Mouse (Mus musculus): Measurements from ENCODE around the gene Spsb4.

Gene Spsb4

DNA sequence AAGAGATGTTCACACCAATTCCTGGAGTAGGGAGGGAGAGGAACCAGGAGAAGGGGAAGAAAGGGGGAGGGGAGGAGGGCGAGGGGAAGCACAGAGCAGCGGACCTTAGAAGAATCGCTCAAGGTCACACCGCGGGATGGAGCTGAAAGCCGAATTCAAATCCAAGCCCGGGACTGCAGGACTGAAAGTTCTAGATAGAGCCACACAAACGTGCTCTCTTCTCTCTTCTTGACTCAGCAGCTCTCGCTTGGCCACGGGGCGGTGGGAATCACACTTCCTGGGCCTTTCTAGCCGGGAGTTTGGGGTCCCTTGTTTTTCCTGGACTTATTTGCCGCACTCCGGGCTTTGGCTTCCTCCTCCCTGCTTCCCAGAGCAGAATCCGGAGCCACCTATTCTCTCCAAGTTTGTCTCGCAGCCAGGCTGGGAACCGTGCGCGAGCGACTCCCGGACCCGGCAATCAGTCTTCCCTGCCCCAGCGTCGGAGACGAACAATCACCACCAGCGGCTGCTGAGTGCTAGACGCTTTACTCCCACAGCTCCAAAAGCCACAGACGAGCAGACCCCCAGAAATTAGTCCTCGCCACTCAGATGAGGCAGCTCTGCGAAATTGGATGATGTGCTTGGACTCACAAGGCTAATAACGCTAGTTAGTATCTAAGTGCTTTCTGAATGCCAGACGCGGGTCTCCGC is 1.4 kb downstream of the Spsb4 start:
- DNase-seq (ENCODE audit: extremely low read depth, low read depth) = no peak

DNA sequence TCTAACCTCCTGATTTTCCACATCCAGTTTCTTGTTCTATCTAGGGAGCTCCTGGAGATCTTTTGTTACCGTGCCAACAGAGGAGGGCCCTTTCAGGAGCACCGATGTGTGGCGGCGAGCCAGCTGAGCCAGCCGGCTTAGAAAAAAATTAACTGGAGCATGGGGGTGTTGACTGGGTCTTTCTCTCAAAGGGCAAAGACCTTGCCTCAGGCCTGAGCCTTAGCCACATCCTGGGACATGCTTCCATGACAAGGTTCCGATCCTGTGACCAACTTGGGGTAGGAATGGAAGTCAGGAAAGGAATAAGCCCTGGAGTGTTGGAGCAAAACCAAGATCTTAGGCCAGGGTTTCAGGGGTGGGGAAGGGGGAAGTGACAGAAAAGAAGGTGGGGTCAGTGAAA is 2.9 kb downstream of the Spsb4 start:
- DNase-seq (ENCODE audit: extremely low read depth, low read depth) = no peak

DNA sequence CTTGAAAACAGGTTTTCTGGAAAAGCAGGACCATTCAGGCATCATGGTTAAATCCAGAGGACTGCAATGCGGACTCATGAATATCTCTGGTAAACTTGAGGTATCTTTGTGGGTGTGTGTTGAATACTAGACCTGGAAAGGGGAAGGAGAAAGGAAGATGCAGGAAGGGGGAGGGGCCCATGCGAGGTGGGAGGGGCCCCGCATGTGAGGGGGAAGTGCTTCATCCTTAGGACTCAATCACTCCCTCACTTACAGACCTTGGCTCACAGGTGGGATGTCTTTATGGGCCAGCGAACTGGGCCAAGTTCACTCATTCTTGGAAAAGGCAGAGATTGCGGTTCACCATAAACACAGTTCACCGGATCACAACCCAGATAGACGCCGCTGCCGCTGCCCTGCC is 4.9 kb downstream of the Spsb4 start:
- DNase-seq (ENCODE audit: extremely low read depth, low read depth) = no peak

- no peak for DNase-seq (ENCODE audit: extremely low read depth, low read depth)
These were observed 5.5 kb downstream of the Spsb4 start for GRCm38 (mm10) chr9:97013153-97013552.

GRCm38 (mm10) chr9:97011454-97012195 is 7.0 kb downstream of the Spsb4 start:
- no peak for DNase-seq (ENCODE audit: extremely low read depth, low read depth)

GRCm38 (mm10) chr9:97010447-97010846 is 8.2 kb downstream of the Spsb4 start:
- no peak for DNase-seq (ENCODE audit: extremely low read depth, low read depth)

DNA sequence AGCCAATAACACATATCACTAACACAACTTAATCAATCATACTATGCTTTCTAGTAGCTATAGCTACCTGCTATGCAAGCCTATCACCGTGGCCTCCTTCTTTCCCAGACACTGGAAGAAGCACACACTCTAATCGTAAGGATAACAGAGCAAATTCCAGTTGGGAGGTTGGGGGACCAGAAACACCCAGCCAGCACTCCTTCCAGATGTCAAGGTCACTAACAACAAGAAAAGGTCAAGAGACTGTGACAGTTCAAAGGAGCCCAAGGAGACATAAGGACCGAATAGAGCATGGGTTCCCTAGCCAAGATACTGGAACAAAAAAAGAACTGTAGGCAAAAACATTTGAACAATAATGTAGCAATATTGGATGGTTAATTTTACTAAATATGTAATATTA is 13.9 kb downstream of the Spsb4 start:
- no peak for DNase-seq (ENCODE audit: extremely low read depth, low read depth)

DNA sequence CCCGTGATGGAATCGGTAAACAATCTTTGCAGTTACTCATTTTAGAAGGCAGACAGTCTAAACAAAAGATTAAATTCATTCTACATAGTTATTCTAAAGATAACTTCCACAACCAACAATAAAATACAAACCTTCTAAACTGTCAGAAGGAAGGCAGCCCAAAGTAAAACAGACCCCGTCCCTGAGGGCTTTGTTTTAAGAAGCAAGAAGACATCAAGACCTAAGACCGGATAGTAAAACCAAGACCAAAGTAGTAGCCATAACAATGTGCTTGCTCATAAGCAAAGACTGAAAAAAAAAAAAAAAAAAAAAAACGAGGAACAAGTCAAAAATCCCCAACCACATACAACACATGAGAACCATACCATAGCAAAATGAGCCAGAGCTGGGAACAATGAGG is 15.5 kb downstream of the Spsb4 start:
- no peak for DNase-seq (ENCODE audit: extremely low read depth, low read depth)

GRCm38 (mm10) chr9:97002654-97003053 is 16.0 kb downstream of the Spsb4 start:
- no peak for DNase-seq (ENCODE audit: extremely low read depth, low read depth)

- no peak for DNase-seq (ENCODE audit: extremely low read depth, low read depth)
These were observed 16.6 kb downstream of the Spsb4 start for GRCm38 (mm10) chr9:97002025-97002424.

- DNase-seq (ENCODE audit: extremely low read depth, low read depth) = no peak
These were observed 17.2 kb downstream of the Spsb4 start for GRCm38 (mm10) chr9:97001458-97001857.

DNA sequence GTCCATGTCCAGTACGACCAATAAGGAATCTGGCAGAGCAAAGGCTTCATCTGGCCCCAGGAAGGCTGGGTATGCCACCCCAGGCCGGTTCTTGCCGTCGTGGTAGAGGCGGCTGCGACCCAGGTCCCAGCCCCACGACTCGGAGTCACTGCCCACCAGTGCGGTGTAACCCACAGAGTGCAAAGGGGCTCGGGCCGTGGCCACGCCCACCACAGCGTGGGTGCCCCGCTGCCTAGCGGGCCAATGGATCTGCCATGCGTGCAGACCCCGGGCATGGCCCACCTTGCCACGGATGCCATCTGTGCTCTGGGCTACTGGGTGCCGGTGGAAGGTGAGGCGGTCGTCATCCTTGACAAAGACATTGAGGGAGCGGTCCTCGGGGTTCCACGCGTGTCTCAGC is 22.9 kb downstream of the Spsb4 start:
- no peak for DNase-seq (ENCODE audit: extremely low read depth, low read depth)

DNA sequence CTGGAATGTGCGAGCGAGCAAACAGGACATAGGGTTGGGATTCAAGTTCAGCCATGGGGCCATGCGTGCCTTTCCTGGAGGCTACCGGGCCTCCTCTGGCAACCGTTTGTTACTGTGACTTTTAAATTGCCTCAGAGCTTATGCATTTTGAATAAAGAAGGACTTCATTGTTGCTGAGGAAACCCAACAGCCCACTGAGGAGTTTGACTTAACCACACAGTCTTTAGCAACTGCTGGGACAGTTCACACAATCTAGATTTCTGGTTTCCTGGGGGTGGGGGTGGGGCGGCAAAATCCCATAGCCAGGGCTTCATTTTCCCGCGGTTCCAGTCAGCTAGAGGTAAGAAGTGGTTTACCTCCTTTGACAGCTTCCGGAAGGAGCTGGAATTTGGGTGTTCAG is 23.9 kb downstream of the Spsb4 start:
- DNase-seq (ENCODE audit: extremely low read depth, low read depth) = no peak

DNA sequence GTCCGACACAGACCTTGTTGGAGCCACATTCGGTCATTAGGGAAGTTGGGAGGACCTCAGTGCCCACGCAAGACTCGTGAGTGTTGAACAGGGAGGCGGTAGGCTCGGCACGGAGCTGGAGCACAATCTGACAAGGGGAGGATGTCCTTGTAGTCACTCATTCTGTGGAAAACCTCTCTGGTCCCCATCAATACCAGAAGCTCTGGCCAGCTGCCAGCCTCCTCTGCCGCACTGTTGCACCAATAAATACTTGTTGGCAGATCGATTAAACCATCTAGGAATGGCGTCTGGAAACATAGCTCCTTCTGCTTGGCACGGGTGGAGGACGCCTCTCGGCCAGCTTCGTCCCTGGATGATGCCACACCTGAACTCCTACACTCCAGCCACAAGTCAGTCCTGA is 27.5 kb downstream of the Spsb4 start:
- no peak for DNase-seq (ENCODE audit: extremely low read depth, low read depth)

- DNase-seq (ENCODE audit: extremely low read depth, low read depth) = no peak
These were observed 29.2 kb downstream of the Spsb4 start for GRCm38 (mm10) chr9:96989389-96989990.

GRCm38 (mm10) chr9:96986797-96987473 is 31.7 kb downstream of the Spsb4 start:
- no peak for DNase-seq (ENCODE audit: extremely low read depth, low read depth)

DNA sequence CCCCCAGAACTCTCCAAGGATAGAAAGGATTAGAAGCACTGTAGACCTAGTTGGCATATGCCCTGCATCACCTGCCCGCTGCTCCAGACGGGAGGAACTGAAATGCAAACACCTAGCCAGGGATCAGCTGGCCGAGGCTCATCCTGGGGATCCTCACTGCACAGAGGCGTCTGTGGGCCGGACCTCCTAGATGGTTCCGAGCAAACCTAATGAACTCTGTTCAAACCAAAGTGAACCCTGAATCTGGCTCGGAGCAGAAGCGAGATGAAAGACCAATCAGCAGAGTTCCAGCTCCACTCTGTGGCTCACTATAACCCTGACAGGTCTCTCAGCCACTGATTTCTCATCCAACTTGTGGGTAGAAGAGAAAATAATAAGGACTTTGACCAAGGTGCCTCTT is 34.6 kb downstream of the Spsb4 start:
- no peak for DNase-seq (ENCODE audit: extremely low read depth, low read depth)

DNA sequence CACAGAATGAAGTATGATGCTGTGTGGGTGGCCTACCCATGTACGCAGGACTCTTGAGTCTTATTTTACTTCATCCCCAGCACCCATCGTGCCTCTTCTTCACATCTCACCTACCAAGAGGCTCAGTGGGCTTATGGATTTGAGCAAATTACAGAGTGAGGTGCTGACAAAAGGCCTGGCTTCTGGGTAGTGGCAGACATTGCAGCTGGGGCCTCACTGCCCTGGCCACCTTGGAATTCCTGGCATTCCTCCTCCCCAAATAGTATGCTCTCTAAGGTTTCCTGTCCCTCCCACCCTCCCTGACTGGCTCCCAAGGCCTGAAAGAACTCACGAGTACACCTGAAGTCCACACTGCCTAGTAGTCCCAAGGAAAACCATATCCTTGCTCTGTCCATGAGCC is 35.7 kb downstream of the Spsb4 start:
- DNase-seq (ENCODE audit: extremely low read depth, low read depth) = no peak

DNA sequence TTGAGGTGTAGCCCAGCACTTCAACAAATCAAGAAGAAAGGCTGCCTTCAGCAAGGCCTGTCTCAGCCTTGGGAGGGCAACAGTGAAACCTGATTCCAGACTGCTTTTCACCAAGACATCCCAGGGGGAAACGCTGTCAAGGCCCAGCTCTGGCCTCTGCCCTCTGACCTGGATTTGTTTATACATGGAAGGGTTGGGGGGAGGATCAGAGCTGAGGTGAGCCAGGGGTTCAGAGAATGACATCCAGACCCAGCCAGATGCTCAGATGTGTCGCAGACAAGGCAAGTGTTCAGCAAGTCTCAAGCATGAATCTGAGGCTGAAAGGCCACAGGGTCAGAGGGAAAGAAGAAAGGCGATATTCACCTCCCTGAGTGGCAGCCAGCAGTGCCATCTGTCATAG is 36.3 kb downstream of the Spsb4 start:
- DNase-seq (ENCODE audit: extremely low read depth, low read depth) = no peak

GRCm38 (mm10) chr9:96981836-96982235 is 36.8 kb downstream of the Spsb4 start:
- no peak for DNase-seq (ENCODE audit: extremely low read depth, low read depth)

GRCm38 (mm10) chr9:96981121-96981520 is 37.5 kb downstream of the Spsb4 start:
- DNase-seq (ENCODE audit: extremely low read depth, low read depth) = no peak
